Comparison of ENCODE assay signal across 8 mouse cellular contexts in the genomic region with DNA sequence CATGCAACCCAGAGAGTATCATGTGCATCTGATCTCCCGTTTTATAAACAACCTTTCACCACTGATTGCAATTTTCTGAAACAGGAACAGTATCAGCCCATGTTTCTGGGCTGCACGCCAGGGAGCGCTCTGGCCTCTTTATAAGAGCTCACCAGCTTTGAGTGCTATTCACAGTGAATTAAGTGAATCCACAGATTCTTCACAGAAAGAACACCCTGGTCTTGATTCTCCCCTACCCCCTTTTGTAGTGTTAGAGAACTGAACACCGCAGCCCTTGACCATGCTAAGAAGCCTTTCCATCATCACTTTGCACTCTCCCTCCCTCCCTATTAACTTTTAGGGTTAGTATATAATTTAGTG. TPM values are rescaled to one million over a fixed set of nuclear protein-coding genes. Genes with fewer than 3 reads are reported as not detected.
DNase-seq lines count a peak whose midpoint lies in the region; ATAC-seq lines count a peak whose summit lies in the region.

No protein-coding gene starts in this region.

- peak overlapping the region; percentile 68 for H3K27ac ChIP-seq in forebrain, embryonic 15.5 days (replicated peaks)
- 0 out of 2 replicates have a peak overlapping the region, but pooled peaks have one; percentile 5 for H3K27ac ChIP-seq in hindbrain, embryonic 14.5 days
- H3K27ac ChIP-seq in macrophage, result no peak overlapping the region

- peak overlapping the region; percentile 35 for H3K4me3 ChIP-seq in forebrain, embryonic 15.5 days
- H3K4me3 ChIP-seq in hindbrain, embryonic 14.5 days (replicated peaks; ENCODE audit: low read length), result peak overlapping the region; percentile 30; the same call in 1 of the 2 replicates
- H3K4me3 ChIP-seq in macrophage (ENCODE audit: inconsistent target), result peak overlapping the region; percentile 21; the same call in 1 of the 2 replicates

- peaks cover 13% of the 10 kb centered on the region for H3K4me1 ChIP-seq in forebrain, embryonic 15.5 days
- H3K4me1 ChIP-seq in hindbrain, embryonic 14.5 days (replicated peaks; ENCODE audit: control insufficient read depth, insufficient read depth, low read length), result no peaks in the 10 kb centered on the region; the same call in 1 of the 2 replicates

- peak; percentile 91 for ATAC-seq in forebrain, embryonic 15.5 days (replicated peaks)
- peak; percentile 80 for ATAC-seq in hindbrain, embryonic 14.5 days (ENCODE audit: low FRiP score)

- no peaks in the 10 kb centered on the region for H3K36me3 ChIP-seq in forebrain, embryonic 15.5 days
- H3K36me3 ChIP-seq in hindbrain, embryonic 14.5 days (replicated peaks; ENCODE audit: control insufficient read depth, insufficient read depth), result no peaks in the 10 kb centered on the region
- H3K36me3 ChIP-seq in macrophage (ENCODE audit: inconsistent target), result no peaks in the 10 kb centered on the region

- no peaks in the 10 kb centered on the region for H3K27me3 ChIP-seq in forebrain, embryonic 15.5 days
- H3K27me3 ChIP-seq in hindbrain, embryonic 14.5 days (ENCODE audit: control insufficient read depth, insufficient read depth, low read length), result no peaks in the 10 kb centered on the region

- no peaks in the 10 kb centered on the region for H3K9me3 ChIP-seq in forebrain, embryonic 15.5 days
- no peaks in the 10 kb centered on the region for H3K9me3 ChIP-seq in hindbrain, embryonic 14.5 days (ENCODE audit: control insufficient read depth, low read length)

- H3K4me2 ChIP-seq in forebrain, embryonic 15.5 days (replicated peaks), result peak overlapping the region; percentile 54
- H3K4me2 ChIP-seq in hindbrain, embryonic 14.5 days (replicated peaks), result peak overlapping the region; percentile 46

- WGBS in forebrain, embryonic 15.5 days, result 5% methylated on average over 4 of the region's 4 CpGs
- 28% methylated on average over 4 of the region's 4 CpGs for WGBS in hindbrain, embryonic 14.5 days
- WGBS in macrophage (ENCODE audit: missing documents), result 4% methylated on average over 4 of the region's 4 CpGs

- DNase-seq in urinary bladder, adult 2 months (ENCODE audit: low spot score), result peak; percentile 23
- DNase-seq in urinary bladder, postnatal 10 days (ENCODE audit: low spot score), result no peak
- no peak for DNase-seq in hindbrain, embryonic 14.5 days (ENCODE audit: low spot score)
- peak; percentile 76 to 80 for DNase-seq in layer of hippocampus, postnatal 10 days (ENCODE audit: low spot score in 2 of 2)
- DNase-seq in right cerebral cortex, postnatal 4 days, result peak; percentile 70
- no peak for DNase-seq in ovary, adult 18-20 months (ENCODE audit: low spot score)

- no peaks in the 10 kb centered on the region for H3K79me2 ChIP-seq in macrophage (ENCODE audit: inconsistent target)

- H3K9ac ChIP-seq in forebrain, embryonic 15.5 days (replicated peaks), result peak overlapping the region; percentile 52; the same call in 1 of the 2 replicates
- no peak overlapping the region for H3K9ac ChIP-seq in hindbrain, embryonic 14.5 days

RNA-seq across cellular contexts. Expression of a gene that starts 0.4 kb away (rescaled TPM):
- polyA plus RNA-seq in urinary bladder, adult 2 months (2012; rRNA removed), result 8.6 and 11.4 TPM in 2 replicates
- polyA plus RNA-seq in forebrain, embryonic 15.5 days (2015; fragmentation: Nextera tagmentation; extraction: Ambion mirVana), result 3.1 and 3.6 TPM in 2 replicates
- 7.4 and 8.2 TPM in 2 replicates for polyA plus RNA-seq in hindbrain, embryonic 14.5 days (2014; fragmentation: Nextera tagmentation; extraction: Ambion mirVana)
- 10 to 100 TPM; 10.5 to 11.4 TPM for total RNA-seq in layer of hippocampus, postnatal 10 days (2021)
- under 1 TPM in 2 of 26 experiments, not detected in 24; 0.32 to 0.43 TPM for total RNA-seq in macrophage (2018; cell fraction: chromatin; rRNA removed)
- under 1 TPM in 12 of 26 experiments, not detected in 14; 0.03 to 0.21 (median 0.09) TPM for total RNA-seq in macrophage (2018; cell fraction: cytosol; rRNA removed)
- total RNA-seq in macrophage (2018; cell fraction: nucleus; rRNA removed), result under 1 TPM in 2 of 26 experiments, not detected in 24; 0.28 TPM
- polyA plus RNA-seq in macrophage (2018), result 0.12 to 0.33 TPM (median 0.20 TPM) in 3 replicates

RNA-seq across cellular contexts. Expression of a gene that starts 38.3 kb away (rescaled TPM):
- polyA plus RNA-seq in urinary bladder, adult 2 months (2012; rRNA removed), result 9.7 and 11.3 TPM in 2 replicates
- 3.6 and 3.8 TPM in 2 replicates for polyA plus RNA-seq in forebrain, embryonic 15.5 days (2015; fragmentation: Nextera tagmentation; extraction: Ambion mirVana)
- polyA plus RNA-seq in hindbrain, embryonic 14.5 days (2014; fragmentation: Nextera tagmentation; extraction: Ambion mirVana), result 6.1 and 6.5 TPM in 2 replicates
- 10 to 100 TPM; 11.8 to 13.0 TPM for total RNA-seq in layer of hippocampus, postnatal 10 days (2021)
- 1 to 10 TPM in 6 of 26 experiments, under 1 TPM in 19, not detected in 1; 0.30 to 2.0 (median 0.69) TPM for total RNA-seq in macrophage (2018; cell fraction: chromatin; rRNA removed)
- total RNA-seq in macrophage (2018; cell fraction: cytosol; rRNA removed), result 1 to 10 TPM; 1.3 to 4.2 (median 2.6) TPM
- 1 to 10 TPM in 22 of 26 experiments, under 1 TPM in 4; 0.76 to 3.7 (median 1.5) TPM for total RNA-seq in macrophage (2018; cell fraction: nucleus; rRNA removed)
- 3.4 to 6.8 TPM (median 3.4 TPM) in 3 replicates for polyA plus RNA-seq in macrophage (2018)

Comparison
In these comparisons a context has a peak if more than half of its experiments do, and no peak if none do; other contexts are left out.
1. DNase-seq: peak in urinary bladder, adult 2 months (single experiment), layer of hippocampus, postnatal 10 days (2 of 2) and right cerebral cortex, postnatal 4 days (single experiment); none in urinary bladder, postnatal 10 days (single experiment), hindbrain, embryonic 14.5 days (single experiment) and ovary, adult 18-20 months (single experiment).
2. Peak in every context shown above with its lines, with median percentiles within 50 percentile points of each other: H3K4me3 ChIP-seq.